Mouse (Mus musculus) effector memory CD4-positive, alpha-beta T cell, adult 7 months (primary cell): ENCODE data around the gene Itgb3bp. TPM values are rescaled to one million over a fixed set of nuclear protein-coding genes. Genes with fewer than 3 reads are reported as not detected.

Source experiments
- polyA plus RNA-seq: library from polyadenylated mRNA; unstranded; fragments of 100-300 nt; shearing (Covaris generic); gene quantifications from one replicate; pipeline ENCODE4 v1.2.1, GENCODE M21; 2017

Itgb3bp gene
- 16.9 TPM for polyA plus RNA-seq

DNA sequence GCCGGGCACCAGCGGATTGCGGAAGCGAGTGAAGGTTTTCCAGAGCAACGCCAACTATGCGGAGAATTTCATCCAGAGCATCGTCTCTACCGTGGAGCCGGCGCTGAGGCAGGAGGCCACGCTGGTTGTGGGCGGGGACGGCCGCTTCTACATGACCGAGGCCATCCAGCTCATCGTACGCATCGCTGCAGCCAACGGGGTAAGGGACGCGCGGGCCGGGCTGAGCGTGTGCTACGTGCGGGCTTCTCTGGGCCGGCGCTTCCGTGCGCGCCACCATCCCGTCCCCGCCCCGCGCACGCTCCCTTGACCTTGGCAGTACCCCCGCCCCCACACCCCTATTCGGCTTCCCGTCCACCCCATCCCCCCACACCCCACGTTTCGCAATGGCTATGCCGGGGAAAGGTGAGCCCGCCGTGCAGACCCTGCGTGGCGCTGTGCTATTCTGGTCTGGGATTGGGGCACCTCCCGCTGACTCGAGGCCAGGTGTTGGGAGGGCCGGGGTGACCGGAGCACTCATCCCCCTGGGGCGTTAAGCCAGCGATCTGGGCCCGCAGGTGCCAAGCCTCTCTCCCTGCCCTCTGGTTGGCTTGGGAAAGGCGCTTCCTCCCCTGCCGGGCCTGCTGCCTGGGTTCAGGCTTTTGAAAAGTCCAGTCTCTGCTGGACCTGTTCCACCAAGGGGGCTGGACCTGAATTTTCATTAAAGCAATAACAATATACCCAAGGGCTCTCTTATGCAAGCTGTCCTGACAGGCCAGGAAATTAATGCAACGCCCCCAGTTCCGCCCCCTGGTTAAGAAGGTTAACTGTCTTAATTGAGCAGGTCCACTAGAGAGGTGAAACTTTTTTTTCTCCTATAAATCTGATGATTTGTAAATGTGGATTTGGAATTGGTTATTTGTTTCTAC is at the start of gene Itgb3bp:
Itgb3bp (minus strand) TSS at position 201 of the 905 bp plus-strand sequence.

DNA sequence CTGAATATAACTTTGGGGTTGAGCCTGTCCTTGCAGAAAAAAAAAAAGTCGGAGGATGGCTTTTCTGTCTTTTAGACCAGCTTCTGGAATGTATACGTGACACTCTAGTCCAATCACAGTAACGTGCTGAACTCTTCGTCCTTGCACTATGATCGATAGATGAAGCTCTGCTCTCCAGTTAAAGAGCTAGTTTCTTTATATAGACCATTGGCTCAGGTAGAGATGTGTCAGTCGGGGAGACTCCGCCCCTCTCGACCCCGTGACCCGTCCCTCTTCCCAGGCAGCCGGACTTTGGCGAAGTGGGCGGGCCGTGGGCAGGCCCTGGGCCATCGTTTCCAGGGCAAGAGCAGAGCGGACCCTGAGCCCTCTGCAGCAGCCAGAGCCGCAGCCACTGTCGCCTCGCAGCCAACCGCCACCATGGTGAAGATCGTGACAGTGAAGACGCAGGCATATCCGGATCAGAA is 432 bp downstream of the Itgb3bp start, which contains the start of gene Pgm1:
Pgm1 (plus strand) TSS at position 266 of the 464 bp plus-strand sequence.

DNA sequence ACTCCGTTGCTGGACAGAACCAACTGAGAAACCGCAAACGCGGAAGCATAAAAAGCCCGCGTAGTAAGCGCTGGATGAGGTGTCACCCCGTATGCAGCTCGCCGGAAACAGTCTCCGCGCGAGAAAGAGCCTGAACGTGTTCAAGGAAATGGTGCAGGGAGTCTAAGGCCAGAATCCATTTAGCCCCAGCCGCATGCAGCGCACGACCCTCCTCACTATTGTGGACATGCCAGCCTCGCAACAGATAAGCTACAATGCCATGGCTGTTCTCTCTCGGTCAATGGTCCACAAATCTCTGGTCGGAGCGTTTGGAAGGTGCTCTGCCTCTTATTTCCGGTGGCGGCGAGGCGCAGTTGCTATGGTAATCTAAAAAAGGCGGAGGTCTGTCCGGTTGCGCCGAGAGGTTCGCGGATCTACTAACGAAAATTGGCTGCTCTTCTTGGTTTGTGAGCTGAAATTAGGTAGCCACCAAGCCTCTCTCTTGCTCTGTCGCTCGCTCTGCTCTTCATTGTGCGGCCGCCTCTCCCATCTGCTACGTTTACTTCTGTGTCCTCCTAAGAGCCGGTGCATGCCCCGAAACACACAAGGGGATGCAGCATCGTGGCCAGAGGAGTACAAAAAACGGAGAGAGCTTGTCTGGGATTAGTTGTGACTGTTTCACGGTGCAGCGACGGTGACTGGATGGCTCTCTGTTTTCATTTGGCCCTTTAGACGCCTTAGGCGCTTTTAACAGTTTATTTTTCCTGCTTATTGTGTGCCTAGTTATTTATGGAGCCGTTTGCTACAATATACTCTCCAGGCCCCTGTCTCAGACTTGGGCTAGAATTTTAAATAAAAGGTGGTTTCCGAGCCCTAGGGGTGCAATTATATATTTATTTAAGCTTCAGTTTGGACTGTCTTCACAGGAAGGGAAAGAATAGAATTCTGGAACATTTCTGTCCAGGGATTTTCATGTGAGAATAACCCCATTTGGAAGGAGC is 100.2 kb downstream of the Itgb3bp start, which contains the start of gene Efcab7:
Efcab7 (plus strand) TSS at position 105 of the 980 bp plus-strand sequence.

Other genes starting within 250 kb of the Itgb3bp start
- 6.5 TPM for gene Alg6, start 214.1 kb downstream of the Itgb3bp start, polyA plus RNA-seq
- 2.2 TPM for gene Efcab7, start 100.6 kb downstream of the Itgb3bp start, polyA plus RNA-seq
- 37.5 TPM for gene Pgm1, start 399 bp downstream of the Itgb3bp start, polyA plus RNA-seq
- gene Ror1, start 166.0 kb upstream of the Itgb3bp start, polyA plus RNA-seq, result not detected